Mouse (Mus musculus) CD8-positive naive resting alpha-beta T cell, adult 57 days (primary cell): ENCODE data around the gene Gm11032. TPM values are rescaled to one million over a fixed set of nuclear protein-coding genes. Genes with fewer than 3 reads are reported as not detected.

Source experiments
- total RNA-seq: library from RNA; stranded (reverse); gene quantifications from one replicate; pipeline ENCODE4 v1.2.4, GENCODE M21; 2023

The Gm11032 gene
- total RNA-seq: not detected

DNA sequence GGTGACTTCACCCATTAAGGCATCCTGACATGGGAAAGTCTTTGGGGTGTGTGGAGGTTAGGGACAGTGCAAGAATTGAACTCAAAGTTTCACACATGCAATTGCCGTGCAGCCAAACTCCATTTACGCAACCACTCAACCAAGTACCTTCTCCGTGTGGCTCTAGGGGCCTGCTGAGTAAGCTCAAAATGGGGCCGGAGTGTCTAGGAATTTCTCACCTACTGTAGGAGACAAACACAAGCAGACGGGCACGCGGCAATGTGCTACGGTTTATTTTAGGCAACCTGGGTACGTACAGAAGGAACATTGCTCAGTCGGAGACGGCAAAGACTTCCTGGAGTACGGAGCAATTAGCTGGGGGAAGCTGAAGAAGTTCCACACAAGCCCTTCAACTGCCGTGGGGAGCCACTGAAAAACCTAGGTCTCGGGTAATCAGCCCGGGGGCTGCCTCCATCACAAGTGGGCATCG lies at the start of gene Gm11032:
Gene Gm11032 (plus strand): TSS at position 51 of the 469 bp plus-strand sequence.

DNA sequence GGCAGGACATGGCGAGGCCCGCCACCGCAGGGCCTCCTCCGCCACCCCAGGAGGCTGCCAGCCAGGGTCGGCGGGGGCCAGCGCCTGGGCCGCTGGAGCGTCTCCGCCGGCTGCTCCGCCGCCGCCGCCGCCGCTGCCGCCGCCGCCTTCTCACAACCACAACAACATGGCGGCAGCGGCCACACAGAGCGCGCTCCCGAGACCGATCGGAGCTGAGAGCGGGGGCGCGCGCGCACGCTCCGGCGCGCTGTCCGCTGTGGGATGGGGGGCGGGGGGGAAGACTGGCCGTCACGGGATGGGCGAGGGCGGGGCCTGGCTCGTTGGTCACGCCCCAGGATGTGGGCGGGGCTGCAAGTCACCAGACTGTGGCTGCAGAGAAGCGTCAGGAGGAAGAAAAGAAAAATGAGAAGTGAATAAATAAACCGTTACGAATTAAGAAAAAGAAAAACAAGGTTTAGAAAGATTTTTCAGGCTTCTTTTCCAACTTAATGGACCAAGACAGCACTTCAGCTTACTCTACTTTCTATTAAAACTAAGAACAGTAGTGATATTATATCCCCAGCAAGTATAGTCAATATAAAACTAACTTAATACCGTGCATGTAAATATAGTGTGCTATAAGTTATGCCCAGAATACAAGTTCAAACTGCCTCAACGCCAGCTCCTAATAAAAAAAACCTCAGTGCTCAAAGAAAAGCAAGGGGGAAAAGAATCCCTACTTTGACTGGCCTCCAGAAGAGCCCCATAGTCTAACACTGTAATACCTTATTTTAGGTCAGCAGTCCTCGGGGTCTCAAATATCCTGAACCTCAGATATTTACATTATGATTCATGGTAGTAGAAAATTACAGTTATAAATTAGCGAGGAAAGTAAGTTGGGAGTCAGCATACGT lies 25.0 kb upstream of the Gm11032 start, which contains the start of gene Mtmr3:
Gene Mtmr3 (minus strand): TSS at position 256 of the 893 bp plus-strand sequence.

DNA sequence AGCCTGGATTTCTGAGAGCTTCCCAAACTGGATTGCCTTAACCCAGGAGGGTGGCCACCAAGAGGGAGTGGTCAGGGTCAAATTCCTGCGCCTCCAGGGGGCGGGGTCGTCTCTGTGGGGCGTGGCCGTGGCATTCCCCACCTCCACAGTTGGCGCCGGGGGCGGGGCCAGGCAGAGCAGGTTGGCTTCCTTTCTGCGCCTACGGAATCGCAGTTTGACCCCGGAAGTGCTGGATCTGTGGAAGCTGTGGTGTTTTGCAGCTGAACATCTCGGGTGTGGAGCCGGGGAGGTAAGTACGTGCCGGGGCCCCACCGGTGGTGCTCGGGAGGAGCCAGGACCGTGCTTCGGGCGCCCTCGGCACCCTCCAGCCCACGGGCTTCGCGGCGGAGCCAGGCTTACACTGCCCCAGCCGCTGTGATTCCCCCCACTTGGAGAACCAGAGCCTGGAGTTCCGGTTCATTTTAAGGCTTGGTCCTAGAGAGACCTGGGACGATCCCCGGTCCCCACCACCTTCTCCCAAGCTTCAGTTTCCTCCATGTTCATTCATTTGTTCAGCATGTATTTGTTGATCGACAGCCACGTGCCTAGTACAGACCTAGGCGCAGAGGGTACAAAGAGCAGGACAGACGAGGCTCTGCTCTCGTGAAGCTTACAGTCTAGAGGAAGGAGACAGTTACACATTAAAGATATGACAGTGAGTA lies 17.8 kb downstream of the Gm11032 start, which contains the start of gene Ascc2:
Gene Ascc2 (plus strand): TSS at position 214 of the 701 bp plus-strand sequence.

Other genes starting within 250 kb of the Gm11032 start
- 2.5 TPM for gene Hormad2, start 179.0 kb upstream of the Gm11032 start, total RNA-seq
- gene Mtmr3, start 25.2 kb upstream of the Gm11032 start, total RNA-seq: 83.6 TPM
- gene Ascc2, start 17.7 kb downstream of the Gm11032 start, total RNA-seq: 29.4 TPM
- 147 TPM for gene Uqcr10, start 84.3 kb downstream of the Gm11032 start, total RNA-seq
- gene Zmat5, start 84.6 kb downstream of the Gm11032 start, total RNA-seq: 32.4 TPM
- not detected for gene Cabp7, start 126.7 kb downstream of the Gm11032 start, total RNA-seq
- 42.0 TPM for gene Nf2, start 229.5 kb downstream of the Gm11032 start, total RNA-seq